Mouse (Mus musculus) heart, postnatal 0 days (tissue): ENCODE measurements around the gene Trim68.

ENCODE experiments used
- CTCF ChIP-seq: IDR thresholded peaks from 2 replicates; pipeline ENCODE4 v1.5.1; 2016; ENCODE audit warnings: antibody characterized with exemption, control low read depth, low read depth
- EP300 ChIP-seq: IDR thresholded peaks from 2 replicates; pipeline ENCODE4 v1.6.1; 2016; ENCODE audit warnings: antibody characterized with exemption, low read depth

DNA sequence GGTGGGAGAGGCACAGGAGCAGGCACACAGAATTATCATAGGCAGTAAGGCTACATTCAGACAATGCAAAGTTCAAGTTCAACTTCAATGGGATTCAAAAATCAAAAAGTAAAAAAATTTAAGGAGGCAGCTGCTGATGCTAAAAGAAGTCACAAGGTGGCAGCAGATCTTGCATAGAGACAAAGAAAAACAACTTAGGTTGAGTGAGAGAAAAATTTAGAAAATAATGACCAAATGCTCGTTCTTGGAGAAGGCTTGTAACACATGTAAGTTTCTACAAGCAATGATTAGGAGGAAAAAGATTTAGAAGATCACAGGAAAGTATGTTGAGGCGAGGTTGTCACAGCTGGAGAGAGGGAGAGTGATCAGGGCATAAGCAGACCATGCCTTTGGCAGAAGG is 21.7 kb downstream of the Trim68 start:
- TF ChIP-seq CTCF (peak; percentile 54), EP300 (no peak)
